Mouse (Mus musculus) limb, embryonic 13.5 days (tissue): ENCODE data around the gene Trappc10. TPM values are rescaled to one million over a fixed set of nuclear protein-coding genes. Genes with fewer than 3 reads are reported as not detected.
A peak's percentile ranks its signal among the peaks of the same experiment; 100 is the strongest.

Experiments
- ATAC-seq: fragments of 200-750 bp; cut with Nextera tagmentation; 2 replicates; pipeline ENCODE4 v1.8.0; 2017; ENCODE audit warnings: low read depth, moderate number of reproducible peaks, moderate TSS enrichment; ENCODE audit not compliant: low FRiP score
- H3K27ac ChIP-seq: fragments of 300-500 bp; sonication (generic); 2 replicates; pipeline ENCODE4 v1.5.1; 2015; ENCODE audit warnings: inconsistent platforms, mild to moderate bottlenecking, moderate library complexity
- H3K27me3 ChIP-seq: fragments of 300-500 bp; sonication (generic); 2 replicates; pipeline ENCODE4 v1.6.1; 2015; ENCODE audit warnings: mild to moderate bottlenecking, inconsistent platforms
- H3K36me3 ChIP-seq: fragments of 300-500 bp; sonication (generic); 2 replicates; pipeline ENCODE4 v1.6.1; 2015; ENCODE audit warnings: inconsistent platforms, mild to moderate bottlenecking, moderate library complexity
- H3K4me1 ChIP-seq: fragments of 300-500 bp; sonication (generic); 2 replicates; pipeline ENCODE4 v1.6.1; 2015; ENCODE audit warnings: inconsistent platforms
- H3K4me2 ChIP-seq: fragments of 300-500 bp; sonication (generic); replicated peaks from 2 replicates; pipeline ENCODE4 v1.6.1; 2015; ENCODE audit warnings: inconsistent platforms, mild to moderate bottlenecking, moderate library complexity
- H3K4me3 ChIP-seq: fragments of 300-500 bp; sonication (generic); 2 replicates; pipeline ENCODE4 v1.5.1; 2015; ENCODE audit warnings: moderate library complexity, mild to moderate bottlenecking, inconsistent platforms
- H3K9ac ChIP-seq: fragments of 300-500 bp; sonication (generic); 2 replicates; pipeline ENCODE4 v1.6.1; 2015; ENCODE audit warnings: mild to moderate bottlenecking, inconsistent platforms
- H3K9me3 ChIP-seq: fragments of 300-500 bp; sonication (generic); 2 replicates; pipeline ENCODE4 v1.6.1; 2016; ENCODE audit warnings: inconsistent platforms
- WGBS: fragments of 180-500 bp; shearing (Covaris S2); methylation state at CpG from one replicate; pipeline ENCODE4 v1.1.7; 2015; 5-methylcytosine and 5-hydroxymethylcytosine counted together
- polyA plus RNA-seq: library from polyadenylated mRNA; unstranded; fragments of >200 nt; fragmentation: Nextera tagmentation; extraction: Ambion mirVana; gene quantifications from 2 replicates; pipeline ENCODE4 v1.2.1, GENCODE M21; 2015

Gene Trappc10
- polyA plus RNA-seq, 1 experiment from 2014 or later, result 13.3 TPM

- H3K9me3 ChIP-seq, result no peaks in the 10 kb centered on the region
- peak within 1 kb of the TSS; percentile 91 for H3K4me2 ChIP-seq
- peaks cover 64% of the 10 kb centered on the region for H3K36me3 ChIP-seq
- H3K9ac ChIP-seq, result peak within 1 kb of the TSS; percentile 72
- peaks cover 8% of the 10 kb centered on the region for H3K4me1 ChIP-seq
- H3K27ac ChIP-seq, result peak within 1 kb of the TSS; percentile 77; the same call in 1 of the 2 replicates
- H3K4me3 ChIP-seq, result peak within 1 kb of the TSS; percentile 74
- 2% methylated on average over 47 of the region's 47 CpGs for WGBS
- ATAC-seq, result peak; percentile 97
- H3K27me3 ChIP-seq, result no peaks in the 10 kb centered on the region
Measured at GRCm38 (mm10) chr10:78184531-78185380, 59.7 kb downstream of the Trappc10 start, which contains the start of gene Pwp2. Gene Pwp2 (minus strand): TSS chr10:78185149.

DNA sequence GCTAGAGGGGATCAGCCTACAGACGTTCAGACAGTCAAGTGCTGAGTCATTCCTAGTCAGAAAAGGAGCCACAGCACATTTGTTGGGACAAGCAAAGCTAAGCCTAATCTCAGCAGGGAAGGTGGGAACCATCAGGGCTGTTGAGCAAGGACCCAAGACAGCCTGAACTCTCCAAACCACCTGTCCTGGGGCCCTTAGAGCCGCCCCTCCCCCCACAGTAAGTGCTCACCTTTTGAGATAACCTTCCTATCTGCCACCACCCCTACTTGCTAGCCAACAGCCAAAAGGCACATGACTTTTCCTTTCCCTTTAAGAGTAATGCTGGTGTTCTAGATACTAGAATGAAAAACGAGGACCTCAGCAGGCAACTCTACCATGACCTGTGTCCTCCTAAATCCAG lies 60.9 kb downstream of the Trappc10 start:
- ATAC-seq, result no peak
- Histone ChIP-seq H3K27ac (no peak overlapping the region), H3K4me1 (peaks cover 8% of the 10 kb centered on the region), H3K36me3 (peaks cover 64% of the 10 kb centered on the region), H3K4me2 (peak overlapping the region; percentile 91; the same call in 1 of the 2 replicates), H3K9me3 (no peaks in the 10 kb centered on the region), H3K9ac (no peak overlapping the region), H3K4me3 (no peak overlapping the region), H3K27me3 (no peaks in the 10 kb centered on the region)
- 75% methylated on average over 3 of the region's 3 CpGs for WGBS

DNA sequence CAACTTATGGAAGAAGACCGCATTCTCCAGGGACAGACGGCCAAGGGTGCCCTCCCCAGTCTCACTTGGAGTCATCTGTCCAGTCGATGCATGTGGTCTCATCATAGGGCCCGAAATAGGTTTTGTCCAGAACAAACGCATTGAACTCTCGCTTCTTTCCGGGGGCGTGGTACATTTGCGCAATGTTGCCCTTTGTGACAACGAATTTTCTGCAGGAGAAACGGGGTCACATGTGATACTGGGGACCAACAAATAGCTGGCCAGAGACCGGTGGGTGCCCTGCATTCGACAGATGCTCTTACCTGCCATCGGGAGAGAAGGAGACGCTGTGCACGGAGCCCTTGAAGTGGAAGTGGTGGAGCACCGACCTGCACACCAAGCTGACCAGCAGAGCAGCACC lies 62.1 kb downstream of the Trappc10 start:
- Histone ChIP-seq H3K9me3 (no peaks in the 10 kb centered on the region), H3K4me3 (no peak overlapping the region), H3K27me3 (no peaks in the 10 kb centered on the region), H3K36me3 (peaks cover 64% of the 10 kb centered on the region), H3K4me1 (peaks cover 8% of the 10 kb centered on the region), H3K4me2 (no peak overlapping the region), H3K27ac (no peak overlapping the region), H3K9ac (no peak overlapping the region)
- WGBS, result 95% methylated on average over 17 of the region's 17 CpGs
- no peak for ATAC-seq

- no peak overlapping the region for H3K4me3 ChIP-seq
- H3K4me2 ChIP-seq, result no peak overlapping the region
- H3K36me3 ChIP-seq, result peaks cover 88% of the 10 kb centered on the region
- H3K9ac ChIP-seq, result no peak overlapping the region
- peaks cover 4% of the 10 kb centered on the region for H3K4me1 ChIP-seq
- no peak overlapping the region for H3K27ac ChIP-seq
- no peak for ATAC-seq
- no peaks in the 10 kb centered on the region for H3K27me3 ChIP-seq
- H3K9me3 ChIP-seq, result no peaks in the 10 kb centered on the region
- WGBS, result 94% methylated on average over 5 of the region's 5 CpGs
Measured at GRCm38 (mm10) chr10:78174474-78174873, 70.0 kb downstream of the Trappc10 start.

- Histone ChIP-seq H3K27ac (no peak overlapping the region), H3K9me3 (no peaks in the 10 kb centered on the region), H3K9ac (no peak overlapping the region), H3K4me1 (peaks cover 15% of the 10 kb centered on the region), H3K4me2 (no peak overlapping the region), H3K36me3 (peaks cover 76% of the 10 kb centered on the region), H3K27me3 (no peaks in the 10 kb centered on the region), H3K4me3 (no peak overlapping the region)
- 91% methylated on average over 9 of the region's 9 CpGs for WGBS
- ATAC-seq, result no peak
Measured at GRCm38 (mm10) chr10:78171581-78171980, 72.9 kb downstream of the Trappc10 start.

GRCm38 (mm10) chr10:78171057-78171456 lies 73.4 kb downstream of the Trappc10 start:
- no peak for ATAC-seq
- Histone ChIP-seq H3K27me3 (no peaks in the 10 kb centered on the region), H3K4me1 (peaks cover 15% of the 10 kb centered on the region), H3K4me3 (no peak overlapping the region), H3K9me3 (no peaks in the 10 kb centered on the region), H3K9ac (0 out of 2 replicates have a peak overlapping the region, but pooled peaks have one; percentile 8), H3K36me3 (peaks cover 76% of the 10 kb centered on the region), H3K27ac (no peak overlapping the region), H3K4me2 (no peak overlapping the region)
- 96% methylated on average over 7 of the region's 7 CpGs for WGBS

GRCm38 (mm10) chr10:78170445-78170844 lies 74.0 kb downstream of the Trappc10 start:
- ATAC-seq, result no peak
- Histone ChIP-seq H3K9me3 (no peaks in the 10 kb centered on the region), H3K27me3 (no peaks in the 10 kb centered on the region), H3K4me1 (peaks cover 15% of the 10 kb centered on the region), H3K4me3 (peak overlapping the region; percentile 91), H3K27ac (0 out of 2 replicates have a peak overlapping the region, but pooled peaks have one; percentile 44), H3K36me3 (peaks cover 76% of the 10 kb centered on the region), H3K4me2 (peak overlapping the region; percentile 92), H3K9ac (peak overlapping the region; percentile 92; the same call in 1 of the 2 replicates)
- WGBS, result 64% methylated on average over 2 of the region's 2 CpGs

- peak within 1 kb of the TSS; percentile 91 for H3K4me3 ChIP-seq
- peak within 1 kb of the TSS; percentile 92 for H3K9ac ChIP-seq
- no peaks in the 10 kb centered on the region for H3K9me3 ChIP-seq
- WGBS, result 2% methylated on average over 50 of the region's 50 CpGs
- H3K27ac ChIP-seq, result peak within 1 kb of the TSS; percentile 44; the same call in 1 of the 2 replicates
- H3K4me2 ChIP-seq, result peak within 1 kb of the TSS; percentile 92
- H3K4me1 ChIP-seq, result peaks cover 15% of the 10 kb centered on the region
- peaks cover 76% of the 10 kb centered on the region for H3K36me3 ChIP-seq
- ATAC-seq, result peak; percentile 96
- no peaks in the 10 kb centered on the region for H3K27me3 ChIP-seq
Measured at GRCm38 (mm10) chr10:78169281-78170042, 75.0 kb downstream of the Trappc10 start, which contains the start of gene D10Jhu81e. Gene D10Jhu81e (minus strand): TSS chr10:78169782.

DNA sequence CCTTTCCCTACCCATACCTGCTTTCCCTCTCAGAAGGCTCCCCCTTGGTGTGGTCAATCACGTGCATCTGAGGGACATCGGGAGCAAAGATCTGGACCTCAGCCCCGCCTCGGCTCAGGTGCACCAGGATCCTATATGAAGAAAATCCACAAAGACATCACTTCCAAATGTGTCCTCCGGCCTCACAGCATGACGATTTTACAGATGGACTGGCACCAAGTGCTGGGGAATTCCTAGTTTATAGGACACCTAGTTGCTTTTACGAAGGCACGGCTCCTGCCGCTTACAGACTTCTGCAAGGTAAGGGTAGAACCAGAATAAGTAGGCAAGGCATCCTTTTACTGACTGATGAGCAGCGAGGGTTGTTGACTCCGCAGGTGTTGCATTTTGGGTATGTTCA lies 75.6 kb downstream of the Trappc10 start:
- H3K4me3 ChIP-seq, result peak overlapping the region; percentile 91
- H3K4me2 ChIP-seq, result peak overlapping the region; percentile 92
- H3K9ac ChIP-seq, result peak overlapping the region; percentile 92
- ATAC-seq, result no peak
- no peak overlapping the region for H3K27ac ChIP-seq
- WGBS, result 85% methylated on average over 11 of the region's 11 CpGs
- no peaks in the 10 kb centered on the region for H3K9me3 ChIP-seq
- peaks cover 15% of the 10 kb centered on the region for H3K4me1 ChIP-seq
- H3K27me3 ChIP-seq, result no peaks in the 10 kb centered on the region
- H3K36me3 ChIP-seq, result peaks cover 76% of the 10 kb centered on the region

- ATAC-seq, result no peak
- Histone ChIP-seq H3K27me3 (no peaks in the 10 kb centered on the region), H3K4me2 (no peak overlapping the region), H3K9ac (no peak overlapping the region), H3K36me3 (peaks cover 76% of the 10 kb centered on the region), H3K27ac (no peak overlapping the region), H3K4me3 (no peak overlapping the region), H3K9me3 (no peaks in the 10 kb centered on the region), H3K4me1 (peaks cover 15% of the 10 kb centered on the region)
Measured at GRCm38 (mm10) chr10:78167775-78168174, 76.7 kb downstream of the Trappc10 start.

GRCm38 (mm10) chr10:78167333-78167732 lies 77.1 kb downstream of the Trappc10 start:
- ATAC-seq, result no peak
- no peaks in the 10 kb centered on the region for H3K9me3 ChIP-seq
- no peak overlapping the region for H3K9ac ChIP-seq
- peaks cover 76% of the 10 kb centered on the region for H3K36me3 ChIP-seq
- no peak overlapping the region for H3K4me2 ChIP-seq
- H3K4me3 ChIP-seq, result no peak overlapping the region
- peaks cover 15% of the 10 kb centered on the region for H3K4me1 ChIP-seq
- H3K27me3 ChIP-seq, result no peaks in the 10 kb centered on the region
- 89% methylated on average over 7 of the region's 7 CpGs for WGBS
- no peak overlapping the region for H3K27ac ChIP-seq
